Mouse (Mus musculus): ENCODE data around the gene Serpina9.
"Not testable (repeated sequence)": the region's sequence is repeated elsewhere in the genome, so short reads cannot be mapped to it uniquely, and the experiment has no call there.

Serpina9 gene

GRCm38 (mm10) chr12:103989857-103990256, 23.7 kb downstream of the Serpina9 start, which contains the start of gene Serpina11:
Serpina11 (minus strand) TSS chr12:103989957.
- no peak for DNase-seq (ENCODE audit: low spot score in 2 of 2)

- DNase-seq (ENCODE audit: low spot score in 2 of 2) = no peak
These were observed 24.1 kb downstream of the Serpina9 start for GRCm38 (mm10) chr12:103989514-103989767.

GRCm38 (mm10) chr12:103988754-103989513, 24.6 kb downstream of the Serpina9 start:
- DNase-seq (ENCODE audit: low spot score in 2 of 2) = no peak

- no peak for DNase-seq (ENCODE audit: low spot score in 2 of 2)
These were observed 27.7 kb downstream of the Serpina9 start for GRCm38 (mm10) chr12:103985868-103986267.

GRCm38 (mm10) chr12:103984935-103985334, 28.6 kb downstream of the Serpina9 start:
- no peak for DNase-seq (ENCODE audit: low spot score in 2 of 2)

- no peak for DNase-seq (ENCODE audit: low spot score in 2 of 2)
These were observed 31.8 kb downstream of the Serpina9 start for GRCm38 (mm10) chr12:103981646-103982360.

GRCm38 (mm10) chr12:103978294-103978693, 35.3 kb downstream of the Serpina9 start:
- no peak for DNase-seq (ENCODE audit: low spot score in 2 of 2)

GRCm38 (mm10) chr12:103977846-103978245, 35.7 kb downstream of the Serpina9 start:
- DNase-seq (ENCODE audit: low spot score in 2 of 2) = no peak

GRCm38 (mm10) chr12:103977060-103977459, 36.5 kb downstream of the Serpina9 start:
- DNase-seq (ENCODE audit: low spot score in 2 of 2) = no peak

GRCm38 (mm10) chr12:103971080-103971479, 42.5 kb downstream of the Serpina9 start:
- DNase-seq (ENCODE audit: low spot score in 2 of 2) = no peak

GRCm38 (mm10) chr12:103969577-103970116, 43.9 kb downstream of the Serpina9 start:
- DNase-seq (ENCODE audit: low spot score in 2 of 2) = no peak

GRCm38 (mm10) chr12:103966761-103967160, 46.8 kb downstream of the Serpina9 start:
- no peak for DNase-seq (ENCODE audit: low spot score in 2 of 2)

GRCm38 (mm10) chr12:103963288-103963687, 50.3 kb downstream of the Serpina9 start:
- DNase-seq (ENCODE audit: low spot score in 2 of 2) = no peak

GRCm38 (mm10) chr12:103962860-103963259, 50.7 kb downstream of the Serpina9 start:
- DNase-seq (ENCODE audit: low spot score in 2 of 2) = no peak

GRCm38 (mm10) chr12:103962337-103962736, 51.2 kb downstream of the Serpina9 start:
- DNase-seq (ENCODE audit: low spot score in 2 of 2) = no peak

GRCm38 (mm10) chr12:103961716-103962115, 51.8 kb downstream of the Serpina9 start:
- no peak for DNase-seq (ENCODE audit: low spot score in 2 of 2)

GRCm38 (mm10) chr12:103958798-103959197, 54.8 kb downstream of the Serpina9 start, which contains the start of gene Serpina1e:
Serpina1e (minus strand) TSS chr12:103958975.
- no peak for DNase-seq (ENCODE audit: low spot score in 2 of 2)

GRCm38 (mm10) chr12:103956555-103956954, 57.0 kb downstream of the Serpina9 start:
- DNase-seq (ENCODE audit: low spot score in 2 of 2) = not testable (repeated sequence)

GRCm38 (mm10) chr12:103952972-103953371, 60.6 kb downstream of the Serpina9 start:
- DNase-seq (ENCODE audit: low spot score in 2 of 2) = not testable (repeated sequence)

- DNase-seq (ENCODE audit: low spot score in 2 of 2) = no peak
These were observed 67.3 kb downstream of the Serpina9 start for GRCm38 (mm10) chr12:103946243-103946642.
